Mouse (Mus musculus): ENCODE measurements around the gene Ano8. TPM values are rescaled to one million over a fixed set of nuclear protein-coding genes. Genes with fewer than 3 reads are reported as not detected.
A peak's percentile ranks its signal among the peaks of the same experiment; 100 is the strongest.

Gene Ano8
- polyA plus RNA-seq, 1 experiment from 2014 or later: 3.0 TPM

- 100% methylated on average over 1 of the region's 1 CpGs for WGBS
- ATAC-seq (ENCODE audit: insufficient number of reproducible peaks, insufficient read depth, low FRiP score, low TSS enrichment, low read depth): no peak
- Histone ChIP-seq H3K4me3 (no peak overlapping the region), H3K27ac (no peak overlapping the region), H3K27me3 (no peaks in the 10 kb centered on the region), H3K4me1 (peaks cover 28% of the 10 kb centered on the region), H3K9ac (no peak overlapping the region), H3K4me2 (no peak overlapping the region), H3K9me3 (no peaks in the 10 kb centered on the region), H3K36me3 (peaks cover 29% of the 10 kb centered on the region)
Measured at GRCm38 (mm10) chr8:71497077-71497645, 11.4 kb upstream of the Ano8 start.

DNA sequence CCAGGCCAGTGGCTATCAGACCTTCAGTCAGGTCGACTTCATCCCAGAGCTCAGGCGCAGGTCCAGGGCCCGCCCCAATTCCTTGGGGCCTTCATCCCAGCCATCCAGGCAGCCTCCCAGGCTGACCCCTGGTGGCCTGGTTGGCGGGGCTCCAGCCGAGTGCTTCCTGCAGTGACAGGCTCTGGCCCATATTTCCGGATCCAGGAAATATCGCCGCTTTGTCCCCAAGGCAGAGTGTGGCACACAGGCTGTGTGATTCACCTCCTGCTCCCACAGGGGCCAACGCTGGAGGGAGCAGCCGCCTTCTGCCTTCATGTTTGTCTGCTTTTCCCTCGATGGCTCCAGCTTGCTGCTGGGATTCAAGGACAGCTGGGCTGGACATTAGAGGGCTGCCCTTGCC lies 10.7 kb upstream of the Ano8 start:
- ATAC-seq (ENCODE audit: insufficient number of reproducible peaks, insufficient read depth, low FRiP score, low TSS enrichment, low read depth): no peak
- WGBS: 22% methylated on average over 11 of the region's 11 CpGs
- Histone ChIP-seq H3K27ac (peak overlapping the region; percentile 40; the same call in 1 of the 2 replicates), H3K9me3 (no peaks in the 10 kb centered on the region), H3K4me1 (peaks cover 28% of the 10 kb centered on the region), H3K27me3 (no peaks in the 10 kb centered on the region), H3K9ac (no peak overlapping the region; the same call in 1 of the 2 replicates), H3K4me2 (no peak overlapping the region), H3K36me3 (peaks cover 36% of the 10 kb centered on the region), H3K4me3 (no peak overlapping the region)

DNA sequence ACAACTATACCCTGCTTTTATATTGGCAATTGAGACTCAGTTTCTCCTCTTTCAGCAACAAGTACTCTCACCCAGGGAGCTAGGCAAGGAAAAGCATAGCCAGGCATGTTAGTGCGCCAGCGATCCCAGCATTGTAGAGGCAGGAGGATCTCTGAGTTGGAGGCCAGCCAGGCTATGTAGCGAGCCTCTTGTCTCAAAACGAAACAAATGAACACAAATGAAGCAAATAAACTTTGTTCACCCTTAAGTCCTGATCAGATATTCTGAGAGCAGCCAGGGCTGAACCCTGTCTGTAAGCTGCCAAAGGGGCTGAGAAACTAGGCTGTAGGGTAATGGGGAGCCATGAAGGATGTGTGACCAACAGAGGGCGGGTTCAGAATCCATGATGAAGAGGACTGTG lies 10.0 kb upstream of the Ano8 start:
- Histone ChIP-seq H3K9ac (no peak overlapping the region; the same call in 1 of the 2 replicates), H3K4me2 (no peak overlapping the region), H3K27ac (peak overlapping the region; percentile 44; the same call in 1 of the 2 replicates), H3K9me3 (no peaks in the 10 kb centered on the region), H3K36me3 (peaks cover 42% of the 10 kb centered on the region), H3K4me3 (no peak overlapping the region), H3K27me3 (no peaks in the 10 kb centered on the region), H3K4me1 (peaks cover 28% of the 10 kb centered on the region)
- no peak for ATAC-seq (ENCODE audit: insufficient number of reproducible peaks, insufficient read depth, low FRiP score, low TSS enrichment, low read depth)
- 89% methylated on average over 5 of the region's 5 CpGs for WGBS

- Histone ChIP-seq H3K27me3 (no peaks in the 10 kb centered on the region), H3K4me1 (peaks cover 30% of the 10 kb centered on the region), H3K9ac (no peak overlapping the region), H3K36me3 (peaks cover 50% of the 10 kb centered on the region), H3K4me2 (peak overlapping the region; percentile 32), H3K9me3 (no peaks in the 10 kb centered on the region), H3K27ac (no peak overlapping the region), H3K4me3 (no peak overlapping the region)
- no peak for ATAC-seq (ENCODE audit: insufficient number of reproducible peaks, insufficient read depth, low FRiP score, low TSS enrichment, low read depth)
- 21% methylated on average over 16 of the region's 16 CpGs for WGBS
Measured at GRCm38 (mm10) chr8:71495039-71495438, 9.3 kb upstream of the Ano8 start.

GRCm38 (mm10) chr8:71488454-71488853 lies 2.7 kb upstream of the Ano8 start:
- H3K9ac ChIP-seq: peak overlapping the region; percentile 92
- peaks cover 43% of the 10 kb centered on the region for H3K36me3 ChIP-seq
- H3K27me3 ChIP-seq: no peaks in the 10 kb centered on the region
- H3K27ac ChIP-seq: peak overlapping the region; percentile 94; the same call in 1 of the 2 replicates
- peak overlapping the region; percentile 90 for H3K4me3 ChIP-seq
- ATAC-seq (ENCODE audit: insufficient number of reproducible peaks, insufficient read depth, low FRiP score, low TSS enrichment, low read depth): peak; percentile 84
- no peaks in the 10 kb centered on the region for H3K9me3 ChIP-seq
- WGBS: under 1% methylated on average over 22 of the region's 22 CpGs
- peak overlapping the region; percentile 100 for H3K4me2 ChIP-seq
- peaks cover 39% of the 10 kb centered on the region for H3K4me1 ChIP-seq

- Histone ChIP-seq H3K36me3 (peaks cover 44% of the 10 kb centered on the region), H3K9me3 (no peaks in the 10 kb centered on the region), H3K4me1 (peaks cover 39% of the 10 kb centered on the region), H3K27ac (peak within 1 kb of the TSS; percentile 94), H3K27me3 (no peaks in the 10 kb centered on the region), H3K9ac (peak within 1 kb of the TSS; percentile 92), H3K4me2 (peak within 1 kb of the TSS; percentile 100), H3K4me3 (peak within 1 kb of the TSS; percentile 90)
- under 1% methylated on average over 33 of the region's 33 CpGs for WGBS
- peak; percentile 40; the same call in 1 of the 2 replicates for ATAC-seq (ENCODE audit: insufficient number of reproducible peaks, insufficient read depth, low FRiP score, low TSS enrichment, low read depth)
Measured at GRCm38 (mm10) chr8:71487691-71488445, 2.1 kb upstream of the Ano8 start, which contains the start of gene Gtpbp3. TSS of gene Gtpbp3 (plus strand) at chr8:71488103.

DNA sequence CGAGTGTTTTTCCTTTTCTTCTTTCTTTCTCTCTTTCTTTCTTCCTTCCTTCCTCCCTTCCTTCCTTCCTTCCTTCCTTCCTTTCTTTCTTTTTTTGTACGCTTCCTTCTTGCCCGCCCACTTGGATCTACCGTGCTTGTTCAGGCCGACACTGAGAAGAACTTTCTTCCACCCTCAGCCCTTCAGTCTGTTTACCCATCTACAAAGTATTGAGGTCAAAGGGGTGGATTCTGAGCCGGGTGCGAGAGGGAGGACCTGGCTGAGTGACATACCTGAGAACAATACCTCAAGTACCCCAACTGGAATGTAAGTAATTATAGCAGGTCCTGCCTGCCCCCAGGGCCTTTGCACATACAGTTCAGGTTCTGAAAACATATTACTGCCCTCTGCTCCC lies 370 bp upstream of the Ano8 start:
- Histone ChIP-seq H3K27me3 (no peaks in the 10 kb centered on the region), H3K36me3 (peaks cover 41% of the 10 kb centered on the region), H3K4me1 (peaks cover 39% of the 10 kb centered on the region), H3K4me2 (peak overlapping the region; percentile 93), H3K27ac (peak overlapping the region; percentile 62; the same call in 1 of the 2 replicates), H3K9me3 (no peaks in the 10 kb centered on the region), H3K4me3 (peak overlapping the region; percentile 86), H3K9ac (peak overlapping the region; percentile 93)
- no peak for ATAC-seq (ENCODE audit: insufficient number of reproducible peaks, insufficient read depth, low FRiP score, low TSS enrichment, low read depth)
- WGBS: 14% methylated on average over 7 of the region's 7 CpGs

- 93% methylated on average over 19 of the region's 19 CpGs for WGBS
- Histone ChIP-seq H3K4me1 (peaks cover 34% of the 10 kb centered on the region), H3K9ac (peak overlapping the region; percentile 93), H3K27me3 (no peaks in the 10 kb centered on the region), H3K9me3 (no peaks in the 10 kb centered on the region), H3K27ac (no peak overlapping the region), H3K4me3 (peak overlapping the region; percentile 86), H3K4me2 (peak overlapping the region; percentile 93), H3K36me3 (peaks cover 44% of the 10 kb centered on the region)
- no peak for ATAC-seq (ENCODE audit: insufficient number of reproducible peaks, insufficient read depth, low FRiP score, low TSS enrichment, low read depth)
Measured at GRCm38 (mm10) chr8:71484736-71485135, 1.0 kb downstream of the Ano8 start.

DNA sequence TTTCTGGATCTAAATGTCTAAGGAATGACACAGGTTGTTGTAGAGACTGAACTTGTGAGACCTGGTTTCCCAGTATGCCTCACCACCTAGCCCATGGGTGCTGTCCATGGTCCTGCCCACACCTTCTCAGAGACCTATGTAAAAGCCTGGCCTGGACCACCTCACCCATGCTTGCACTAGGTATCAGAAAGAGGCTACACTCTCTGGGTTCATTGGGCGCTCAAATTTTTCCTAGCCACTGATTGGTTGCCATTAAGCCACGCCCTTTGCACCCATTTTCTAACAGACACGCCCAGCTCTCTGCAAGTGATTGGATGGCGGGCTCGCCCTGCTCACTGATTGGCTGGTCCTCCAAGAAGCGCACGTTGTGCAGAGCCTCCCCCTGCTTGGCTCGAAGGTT lies 1.8 kb downstream of the Ano8 start:
- Histone ChIP-seq H3K36me3 (peaks cover 51% of the 10 kb centered on the region), H3K4me2 (no peak overlapping the region)
- 48% methylated on average over 8 of the region's 8 CpGs for WGBS

DNA sequence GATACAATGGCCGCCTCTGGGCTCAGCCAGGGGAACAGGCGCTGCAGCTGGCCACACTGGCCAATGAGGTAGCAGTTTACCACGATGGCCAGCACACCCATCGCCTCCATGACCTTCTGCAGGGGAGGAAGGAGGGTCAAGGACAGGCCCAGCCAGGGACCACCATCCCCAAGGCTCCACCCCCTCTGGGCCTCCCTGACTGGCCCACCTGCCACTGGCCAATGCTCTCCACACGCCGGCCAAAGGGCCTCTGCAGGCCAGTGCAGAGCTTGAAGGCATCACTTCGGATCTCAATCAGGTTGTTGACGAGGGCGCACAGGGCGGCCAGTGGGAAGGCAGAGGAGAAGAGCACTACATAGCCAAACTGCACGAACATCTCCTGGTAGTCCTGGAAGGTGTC lies 6.8 kb downstream of the Ano8 start:
- no peak for ATAC-seq (ENCODE audit: insufficient number of reproducible peaks, insufficient read depth, low FRiP score, low TSS enrichment, low read depth)
- Histone ChIP-seq H3K9me3 (no peaks in the 10 kb centered on the region), H3K27me3 (no peaks in the 10 kb centered on the region), H3K4me3 (no peak overlapping the region), H3K4me2 (no peak overlapping the region), H3K9ac (no peak overlapping the region), H3K4me1 (peaks cover 20% of the 10 kb centered on the region), H3K36me3 (peaks cover 68% of the 10 kb centered on the region), H3K27ac (no peak overlapping the region)
- 93% methylated on average over 11 of the region's 11 CpGs for WGBS

More for the DNA sequence above, 1.8 kb downstream of the Ano8 start:
- H3K4me3 ChIP-seq: no peak overlapping the region
- H3K27ac ChIP-seq: no peak overlapping the region
- H3K9ac ChIP-seq: no peak overlapping the region; the same call in 1 of the 2 replicates
- H3K9me3 ChIP-seq: no peaks in the 10 kb centered on the region
- H3K4me1 ChIP-seq: peaks cover 25% of the 10 kb centered on the region
- H3K27me3 ChIP-seq: no peaks in the 10 kb centered on the region
- no peak for ATAC-seq (ENCODE audit: insufficient number of reproducible peaks, insufficient read depth, low FRiP score, low TSS enrichment, low read depth)

DNA sequence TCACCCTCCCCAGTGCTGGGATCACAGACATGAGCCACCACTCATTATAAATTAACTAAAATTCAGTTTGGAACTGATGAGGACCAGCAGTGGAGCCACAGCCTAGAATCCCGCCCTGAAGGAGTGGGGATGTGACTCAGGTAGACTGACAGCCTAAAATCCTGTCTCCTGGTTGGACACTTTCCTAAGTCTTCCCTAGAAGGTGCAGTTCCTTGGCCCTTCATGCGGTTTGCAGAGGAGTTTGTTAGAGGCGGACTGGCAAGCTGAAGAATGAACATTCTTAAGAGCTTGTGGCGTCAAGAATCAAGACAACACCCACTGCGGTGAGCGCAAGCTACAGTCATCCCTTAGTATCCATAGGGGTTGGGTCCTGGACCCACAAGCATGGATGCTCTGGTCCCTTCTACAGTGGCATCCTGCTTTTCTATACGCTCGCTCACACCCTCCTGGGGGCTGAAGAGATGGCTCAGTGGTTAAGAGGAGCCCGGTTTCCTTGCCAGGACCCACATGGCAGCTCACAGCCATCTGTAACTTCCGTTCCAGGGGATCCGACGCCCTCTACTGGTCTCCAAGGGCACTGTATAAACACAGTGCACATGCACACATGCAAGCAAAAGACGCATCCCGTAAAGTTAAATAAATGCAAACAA lies 8.4 kb downstream of the Ano8 start:
- Histone ChIP-seq H3K9me3 (no peaks in the 10 kb centered on the region), H3K4me3 (peak overlapping the region; percentile 63), H3K27ac (0 out of 2 replicates have a peak overlapping the region, but pooled peaks have one; percentile 87), H3K36me3 (peaks cover 70% of the 10 kb centered on the region), H3K4me2 (peak overlapping the region; percentile 85), H3K9ac (no peak overlapping the region; the same call in 1 of the 2 replicates), H3K4me1 (peaks cover 17% of the 10 kb centered on the region), H3K27me3 (no peaks in the 10 kb centered on the region)
- ATAC-seq (ENCODE audit: insufficient number of reproducible peaks, insufficient read depth, low FRiP score, low TSS enrichment, low read depth): no peak
- 39% methylated on average over 14 of the region's 14 CpGs for WGBS

Data from embryonic facial prominence, embryonic 13.5 days (tissue).